Mouse (Mus musculus): ENCODE results near the gene Cks2. TPM values are rescaled to one million over a fixed set of nuclear protein-coding genes. Genes with fewer than 3 reads are reported as not detected.
A peak's percentile ranks its signal among the peaks of the same experiment; 100 is the strongest.
"Not testable (repeated sequence)": the region's sequence is repeated elsewhere in the genome, so short reads cannot be mapped to it uniquely, and the experiment has no call there.

The Cks2 gene
- total RNA-seq, 2 experiments from 2014 or later = not detected

GRCm38 (mm10) chr13:51617861-51618260 lies 27.2 kb upstream of the Cks2 start:
- intact Hi-C loops (cut with DNase I) = loop anchor here (5.0 kb wide), 1 partner anchor 671 kb away; no protein-coding TSS in a partner anchor
- no peak overlapping the region for H3K27ac ChIP-seq
- peak; percentile 51 for DNase-seq
- peak; percentile 88 for TF ChIP-seq CTCF (IDR thresholded peaks at IDR 0.05)
- no peak overlapping the region for H3K4me3 ChIP-seq

- Histone ChIP-seq H3K4me3 (no peak overlapping the region), H3K27ac (no peak overlapping the region)
- DNase-seq = no peak
- no peak for TF ChIP-seq CTCF (IDR thresholded peaks at IDR 0.05)
- intact Hi-C loops (cut with DNase I) = loop anchor here (5.0 kb wide), 1 partner anchor 671 kb away; no protein-coding TSS in a partner anchor
Observed at GRCm38 (mm10) chr13:51618602-51619001, 26.4 kb upstream of the Cks2 start.

- no peak overlapping the region for H3K27ac ChIP-seq
- intact Hi-C loops (cut with DNase I) = no loop called here
- H3K4me3 ChIP-seq = no peak overlapping the region
- DNase-seq = no peak
- TF ChIP-seq CTCF (IDR thresholded peaks at IDR 0.05) = no peak
Observed at GRCm38 (mm10) chr13:51622626-51623025, 22.4 kb upstream of the Cks2 start.

GRCm38 (mm10) chr13:51623678-51624077 lies 21.4 kb upstream of the Cks2 start:
- no peak for TF ChIP-seq CTCF (IDR thresholded peaks at IDR 0.05)
- intact Hi-C loops (cut with DNase I) = no loop called here
- no peak for DNase-seq
- no peak overlapping the region for H3K4me3 ChIP-seq
- H3K27ac ChIP-seq = no peak overlapping the region

DNA sequence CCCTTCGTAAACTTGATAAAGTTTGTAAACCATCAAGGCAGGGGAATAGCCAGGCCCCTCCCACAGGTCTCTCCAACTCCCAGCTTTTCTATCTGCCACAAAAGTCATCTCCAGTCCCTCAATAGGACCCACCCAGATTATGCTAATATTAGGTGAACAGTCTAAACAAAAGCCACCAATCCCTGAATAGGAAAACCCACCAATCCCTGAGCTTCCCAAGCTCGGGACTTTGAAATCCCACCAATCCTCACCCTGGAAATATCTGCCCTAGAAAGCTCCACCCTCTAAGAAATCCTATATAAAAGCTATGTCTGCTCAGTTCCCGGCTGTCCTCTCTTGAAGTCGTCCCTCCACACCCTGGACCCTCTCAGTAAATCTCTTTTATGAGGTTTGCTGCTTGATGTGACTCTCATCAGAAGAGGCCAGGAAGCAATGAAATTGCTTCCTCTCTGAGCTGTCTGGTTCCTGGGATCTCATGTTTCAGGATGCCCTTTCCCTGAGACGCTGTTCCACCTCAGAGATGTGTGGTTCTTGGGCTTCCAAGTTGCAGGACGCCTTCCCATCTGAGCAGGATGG lies 16.7 kb upstream of the Cks2 start:
- DNase-seq = no peak
- Histone ChIP-seq H3K27ac (no peak overlapping the region), H3K4me3 (no peak overlapping the region)
- intact Hi-C loops (cut with DNase I) = no loop called here
- no peak for TF ChIP-seq CTCF (IDR thresholded peaks at IDR 0.05)

DNA sequence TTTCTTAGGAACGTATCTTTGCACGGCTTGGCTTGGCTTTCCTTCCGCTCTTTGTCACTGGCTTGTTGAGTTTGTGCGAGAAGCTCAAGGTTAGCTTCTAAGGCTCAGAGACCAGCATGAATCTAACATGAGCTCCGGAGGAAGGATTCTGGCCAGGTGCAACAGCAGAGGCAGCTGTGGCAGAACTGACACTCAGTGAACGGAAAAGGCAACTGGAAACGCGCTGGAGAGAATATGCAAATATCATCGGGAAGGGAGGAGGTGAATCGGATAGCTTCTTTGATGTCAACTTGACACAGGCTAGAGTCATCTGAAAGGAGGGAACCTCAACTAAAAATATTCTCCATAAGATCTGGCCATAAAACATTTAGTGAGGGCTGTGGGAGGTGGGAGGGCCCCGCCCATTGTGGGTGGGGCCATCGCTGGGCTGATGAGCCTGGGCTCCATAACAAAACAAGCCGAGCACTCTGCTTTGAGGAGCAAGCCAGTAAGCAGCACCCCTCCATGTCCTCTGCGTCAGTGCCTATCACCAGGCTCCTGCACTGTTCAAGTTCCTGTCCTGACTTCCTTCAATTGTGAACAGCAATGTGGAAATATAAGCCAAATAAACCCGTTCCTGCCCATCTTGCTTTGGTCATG lies 13.6 kb upstream of the Cks2 start:
- intact Hi-C loops (cut with DNase I) = no loop called here
- Histone ChIP-seq H3K4me3 (no peak overlapping the region), H3K27ac (no peak overlapping the region)
- TF ChIP-seq CTCF (IDR thresholded peaks at IDR 0.05) = no peak
- no peak for DNase-seq

- intact Hi-C loops (cut with DNase I) = no loop called here
- no peak overlapping the region for H3K4me3 ChIP-seq
- no peak for DNase-seq
- no peak overlapping the region for H3K27ac ChIP-seq
- TF ChIP-seq CTCF (IDR thresholded peaks at IDR 0.05) = no peak
Observed at GRCm38 (mm10) chr13:51632560-51633218, 12.3 kb upstream of the Cks2 start.

GRCm38 (mm10) chr13:51635384-51635783 lies 9.6 kb upstream of the Cks2 start:
- intact Hi-C loops (cut with DNase I); DNase-seq; H3K27ac ChIP-seq; H3K4me3 ChIP-seq: not testable (repeated sequence)

- Histone ChIP-seq H3K27ac (no peak overlapping the region), H3K4me3 (no peak overlapping the region)
- intact Hi-C loops (cut with DNase I) = no loop called here
- no peak for DNase-seq
- TF ChIP-seq CTCF (IDR thresholded peaks at IDR 0.05) = no peak
Observed at GRCm38 (mm10) chr13:51638958-51639357, 6.1 kb upstream of the Cks2 start.

DNA sequence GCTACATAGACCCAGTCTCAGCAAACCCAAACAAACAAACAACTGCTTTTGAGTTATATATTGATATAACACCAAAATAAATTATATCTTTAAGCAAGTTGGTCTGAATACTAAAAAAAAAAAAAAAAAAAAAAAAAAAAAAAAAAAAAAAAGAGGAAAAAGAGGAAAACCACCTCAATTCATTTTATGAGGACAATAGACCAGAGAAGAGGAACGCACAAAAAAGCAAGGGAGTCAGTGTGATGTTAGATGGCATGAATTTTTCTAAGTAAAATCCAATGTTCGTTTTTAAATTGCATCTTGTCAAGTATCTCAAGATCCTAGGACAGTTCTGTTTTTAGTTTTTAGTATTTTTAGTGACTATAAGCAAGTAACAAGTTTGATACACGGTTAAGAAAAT lies 3.6 kb upstream of the Cks2 start:
- intact Hi-C loops (cut with DNase I) = no loop called here
- no peak for DNase-seq
- no peak overlapping the region for H3K4me3 ChIP-seq
- no peak for TF ChIP-seq CTCF (IDR thresholded peaks at IDR 0.05)
- H3K27ac ChIP-seq = no peak overlapping the region

- no peak overlapping the region for H3K4me3 ChIP-seq
- H3K27ac ChIP-seq = no peak overlapping the region
- no peak for DNase-seq
- TF ChIP-seq CTCF (IDR thresholded peaks at IDR 0.05) = no peak
- intact Hi-C loops (cut with DNase I) = no loop called here
Observed at GRCm38 (mm10) chr13:51642171-51642778, 2.8 kb upstream of the Cks2 start.

- DNase-seq = no peak
- peak overlapping the region; percentile 94 for H3K4me3 ChIP-seq
- TF ChIP-seq CTCF (IDR thresholded peaks at IDR 0.05) = no peak
- intact Hi-C loops (cut with DNase I) = no loop called here
- H3K27ac ChIP-seq = peak overlapping the region; percentile 86
Observed at GRCm38 (mm10) chr13:51643924-51644828, 856 bp upstream of the Cks2 start.

Data from gastrocnemius, adult 2 months (tissue).